Mouse (Mus musculus) ES-E14 (cell line): Measurements from ENCODE around the gene Tmcc1. TPM values are rescaled to one million over a fixed set of nuclear protein-coding genes. Genes with fewer than 3 reads are reported as not detected.

Experiments used
- DNase-seq: peaks from one replicate; pipeline ENCODE4 v3.0.0-alpha.2; 2013; ENCODE audit warnings: low read depth, low spot score
- H3K27ac ChIP-seq: 2 replicates; pipeline ENCODE4 v1.5.1; 2012; ENCODE audit warnings: low read depth, mild to moderate bottlenecking, low read length, moderate library complexity, mixed read lengths; ENCODE audit not compliant: poor library complexity, insufficient read depth, severe bottlenecking
- H3K36me3 ChIP-seq: 2 replicates; pipeline ENCODE4 v1.6.1; 2012; ENCODE audit warnings: mild to moderate bottlenecking, low read length, moderate library complexity, mixed read lengths; ENCODE audit not compliant: control insufficient read depth, poor library complexity, insufficient read depth, severe bottlenecking
- H3K4me1 ChIP-seq, 2 experiments: fragments of 150-350 bp in 1 of 2; sonication (generic) in 1 of 2; 2 replicates each; pipeline ENCODE4 v1.6.1; 2012; ENCODE audit warnings: low read length in 2 of 2, mild to moderate bottlenecking in 1 of 2, mixed read lengths in 1 of 2; ENCODE audit not compliant: control insufficient read depth in 2 of 2, insufficient read depth in 2 of 2, poor library complexity in 1 of 2
- H3K4me3 ChIP-seq, 2 experiments: fragments of 150-350 bp in 1 of 2; sonication (generic) in 1 of 2; 2 replicates each; pipeline ENCODE4 v1.5.1; 2012; ENCODE audit warnings: low read length in 2 of 2, low read depth in 1 of 2, mild to moderate bottlenecking in 1 of 2, mixed read lengths in 1 of 2; ENCODE audit not compliant: insufficient read depth in 1 of 2, poor library complexity in 1 of 2, severe bottlenecking in 1 of 2
- H3K9ac ChIP-seq: 2 replicates; pipeline ENCODE4 v1.6.1; 2012; ENCODE audit warnings: low read depth, mild to moderate bottlenecking, low read length, mixed read lengths; ENCODE audit not compliant: poor library complexity, insufficient read depth, severe bottlenecking
- H3K9me3 ChIP-seq: fragments of 150-350 bp; sonication (generic); 2 replicates; pipeline ENCODE4 v1.6.1; 2012; ENCODE audit warnings: low read depth, mild to moderate bottlenecking, low read length; ENCODE audit not compliant: control insufficient read depth, insufficient read depth
- CHD2 ChIP-seq: IDR thresholded peaks from 2 replicates; pipeline ENCODE4 v1.6.1; 2014; ENCODE audit warnings: mild to moderate bottlenecking, low read depth, low read length, inconsistent platforms
- HCFC1 ChIP-seq: IDR thresholded peaks from 2 replicates; pipeline ENCODE4 v1.6.1; 2012; ENCODE audit warnings: low read length, inconsistent platforms, borderline replicate concordance; ENCODE audit not compliant: insufficient read depth
- MAFK ChIP-seq: IDR thresholded peaks from 2 replicates; pipeline ENCODE4 v1.6.1; 2014; ENCODE audit warnings: mild to moderate bottlenecking, low read depth, low read length, inconsistent platforms; ENCODE audit not compliant: insufficient read depth
- ZC3H11A ChIP-seq: IDR thresholded peaks from 2 replicates; pipeline ENCODE4 v1.6.1; 2012; ENCODE audit warnings: low read depth, mild to moderate bottlenecking, inconsistent platforms, low read length, borderline replicate concordance
- ZNF384 ChIP-seq: IDR thresholded peaks from 2 replicates; pipeline ENCODE4 v1.6.1; 2012; ENCODE audit warnings: low read depth, low read length, inconsistent platforms
- in situ Hi-C, 2 experiments: fragments of 600-800 bp; cut with MboI; formaldehyde crosslinking; loops; one replicate each; pipeline ENCODE4 v1.15.1; 2025; ENCODE audit warnings: low sequenced_read_pairs in 2 of 2, inconsistent platforms in 1 of 2; ENCODE audit not compliant: unreplicated experiment in 2 of 2
- total RNA-seq: library from RNA; depleted of rRNA; stranded (reverse); fragments of 300-350 nt; gene quantifications from 2 replicates; pipeline ENCODE4 v1.2.3, GENCODE M21; 2012

The Tmcc1 gene
- total RNA-seq, 1 experiment, result 29.3 TPM

- no peak for DNase-seq
- Histone ChIP-seq H3K9ac (no peak overlapping the region), H3K27ac (no peak overlapping the region), H3K4me3 (no peak overlapping the region), H3K36me3 (no peaks in the 10 kb centered on the region), H3K4me1 (no peaks in the 10 kb centered on the region), H3K9me3 (no peaks in the 10 kb centered on the region)
- TF ChIP-seq CHD2 (no peak), ZNF384 (no peak), ZC3H11A (no peak), HCFC1 (no peak), MAFK (no peak)
- in situ Hi-C loops, result no loop called here
These were observed 118.4 kb downstream of the Tmcc1 start for GRCm38 (mm10) chr6:116074892-116075291.

GRCm38 (mm10) chr6:116073610-116074009, 119.7 kb downstream of the Tmcc1 start:
- in situ Hi-C loops, result no loop called here
- Histone ChIP-seq H3K9ac (no peak overlapping the region), H3K27ac (no peak overlapping the region), H3K4me3 (no peak overlapping the region), H3K9me3 (no peaks in the 10 kb centered on the region), H3K36me3 (no peaks in the 10 kb centered on the region), H3K4me1 (no peaks in the 10 kb centered on the region)
- DNase-seq, result no peak
- no peak for TF ChIP-seq ZNF384
- no peak for TF ChIP-seq CHD2
- no peak for TF ChIP-seq HCFC1
- no peak for TF ChIP-seq ZC3H11A
- no peak for TF ChIP-seq MAFK

- Histone ChIP-seq H3K4me3 (no peak overlapping the region), H3K27ac (no peak overlapping the region)
These were observed 120.5 kb downstream of the Tmcc1 start for GRCm38 (mm10) chr6:116072746-116073261.

GRCm38 (mm10) chr6:116072221-116072745, 121.0 kb downstream of the Tmcc1 start:
- TF ChIP-seq ZNF384 (no peak), HCFC1 (no peak), MAFK (no peak), ZC3H11A (no peak), CHD2 (no peak)
- Histone ChIP-seq H3K36me3 (no peaks in the 10 kb centered on the region), H3K27ac (no peak overlapping the region), H3K4me3 (no peak overlapping the region), H3K4me1 (no peaks in the 10 kb centered on the region), H3K9me3 (no peaks in the 10 kb centered on the region), H3K9ac (no peak overlapping the region)
- DNase-seq, result no peak
- in situ Hi-C loops, result no loop called here

More at GRCm38 (mm10) chr6:116072746-116073261, 120.5 kb downstream of the Tmcc1 start:
- Histone ChIP-seq H3K4me1 (no peaks in the 10 kb centered on the region), H3K36me3 (no peaks in the 10 kb centered on the region), H3K9ac (no peak overlapping the region), H3K9me3 (no peaks in the 10 kb centered on the region)
- DNase-seq, result no peak
- no peak for TF ChIP-seq HCFC1
- in situ Hi-C loops, result no loop called here

- no peak overlapping the region for H3K27ac ChIP-seq
- no peak overlapping the region for H3K4me3 ChIP-seq
- TF ChIP-seq CHD2 (no peak), ZC3H11A (no peak), HCFC1 (no peak)
- DNase-seq, result no peak
- no peak overlapping the region for H3K9ac ChIP-seq
- no peaks in the 10 kb centered on the region for H3K36me3 ChIP-seq
- no peaks in the 10 kb centered on the region for H3K4me1 ChIP-seq
- in situ Hi-C loops, result no loop called here
- H3K9me3 ChIP-seq, result no peaks in the 10 kb centered on the region
These were observed 121.5 kb downstream of the Tmcc1 start for GRCm38 (mm10) chr6:116071781-116072180.
